Mouse (Mus musculus) gonadal fat pad, adult 2 months (tissue): ENCODE measurements at regions not wholly inside any gene's neighbourhood (a gene's known extent, or its start where the extent isn't known, plus 50 kb on each side); places are given as distances from the start of the nearest gene placed in this dataset.

Experiments used
- DNase-seq: peaks from one replicate; pipeline ENCODE4 v3.0.0-alpha.2; 2012; ENCODE audit warnings: low read depth

- no peak for DNase-seq
These were observed 363.1 kb downstream of the Nr2f2 start for GRCm38 (mm10) chr7:70003200-70003986.

- DNase-seq = no peak
These were observed 367.8 kb downstream of the Nr2f2 start for GRCm38 (mm10) chr7:69998756-69999155.

- no peak for DNase-seq
These were observed 371.8 kb downstream of the Nr2f2 start for GRCm38 (mm10) chr7:69994540-69995303.

GRCm38 (mm10) chr7:69992383-69993327 is 373.9 kb downstream of the Nr2f2 start:
- no peak for DNase-seq

GRCm38 (mm10) chr7:69991982-69992381 is 374.6 kb downstream of the Nr2f2 start:
- DNase-seq = no peak

GRCm38 (mm10) chr7:69988704-69989103 is 377.8 kb downstream of the Nr2f2 start:
- DNase-seq = no peak

- DNase-seq = no peak
These were observed 385.2 kb downstream of the Nr2f2 start for GRCm38 (mm10) chr7:69981301-69981700.

GRCm38 (mm10) chr7:69976369-69976768 is 390.2 kb downstream of the Nr2f2 start:
- DNase-seq = no peak

- DNase-seq = no peak
These were observed 402.5 kb downstream of the Nr2f2 start for GRCm38 (mm10) chr7:69964002-69964401.

GRCm38 (mm10) chr7:69950221-69950670 is 416.3 kb downstream of the Nr2f2 start:
- DNase-seq = no peak

- DNase-seq = peak; percentile 33
These were observed 416.9 kb downstream of the Nr2f2 start for GRCm38 (mm10) chr7:69949647-69950121.

- no peak for DNase-seq
These were observed 420.1 kb downstream of the Nr2f2 start for GRCm38 (mm10) chr7:69946396-69946795.

- DNase-seq = no peak
These were observed 424.7 kb downstream of the Nr2f2 start for GRCm38 (mm10) chr7:69941881-69942280.

- DNase-seq = no peak
These were observed 441.3 kb downstream of the Nr2f2 start for GRCm38 (mm10) chr7:69925261-69925660.

- DNase-seq = no peak
These were observed 442.0 kb downstream of the Nr2f2 start for GRCm38 (mm10) chr7:69924551-69924950.

GRCm38 (mm10) chr7:69911760-69912159 is 454.8 kb downstream of the Nr2f2 start:
- DNase-seq = no peak

GRCm38 (mm10) chr7:69890503-69891061 is 476.0 kb downstream of the Nr2f2 start:
- DNase-seq = no peak

- no peak for DNase-seq
These were observed 478.3 kb downstream of the Nr2f2 start for GRCm38 (mm10) chr7:69888251-69888650.

- DNase-seq = no peak
These were observed 489.5 kb downstream of the Nr2f2 start for GRCm38 (mm10) chr7:69877031-69877430.

GRCm38 (mm10) chr7:69865801-69866200 is 500.7 kb downstream of the Nr2f2 start:
- DNase-seq = no peak

GRCm38 (mm10) chr7:69844631-69845324 is 521.8 kb downstream of the Nr2f2 start:
- no peak for DNase-seq
